Mouse (Mus musculus): Measurements from ENCODE around the gene Bmt2.

- no peak for TF ChIP-seq POLR2A (IDR thresholded peaks at IDR 0.05; ENCODE audit: low read depth, low read length)
- no peak for TF ChIP-seq E2F4 (IDR thresholded peaks at IDR 0.05; ENCODE audit: insufficient replicate concordance, low read depth, low read length)
- TF ChIP-seq EP300 (IDR thresholded peaks at IDR 0.05; ENCODE audit: low read length): no peak
These were observed 41.2 kb downstream of the Bmt2 start for GRCm38 (mm10) chr6:13636582-13636989.
